Mouse (Mus musculus) liver, postnatal 0 days (tissue): ENCODE results near the gene Snrpa.

Experiments
- CTCF ChIP-seq: sonication (generic); IDR thresholded peaks from 2 replicates; pipeline ENCODE4 v1.5.1; 2016; ENCODE audit warnings: antibody characterized with exemption, low read depth
- EP300 ChIP-seq: IDR thresholded peaks from 2 replicates; pipeline ENCODE4 v1.6.1; 2016; ENCODE audit warnings: antibody characterized with exemption, low read depth, mild to moderate bottlenecking

- no peak for TF ChIP-seq CTCF
- no peak for TF ChIP-seq EP300
These were observed 40.1 kb downstream of the Snrpa start for GRCm38 (mm10) chr7:27156005-27156404.
